Mouse (Mus musculus) E14TG2a.4 (cell line): ENCODE measurements around the gene Gdpd1.

ENCODE experiments used
- CTCF ChIP-seq: conservative IDR thresholded peaks from 2 replicates; pipeline ENCODE4 v1.5.1; 2014; ENCODE audit warnings: low read length
- POU5F1 ChIP-seq: IDR thresholded peaks from 2 replicates; pipeline ENCODE4 v1.6.1; 2014; ENCODE audit warnings: low read length, borderline replicate concordance

DNA sequence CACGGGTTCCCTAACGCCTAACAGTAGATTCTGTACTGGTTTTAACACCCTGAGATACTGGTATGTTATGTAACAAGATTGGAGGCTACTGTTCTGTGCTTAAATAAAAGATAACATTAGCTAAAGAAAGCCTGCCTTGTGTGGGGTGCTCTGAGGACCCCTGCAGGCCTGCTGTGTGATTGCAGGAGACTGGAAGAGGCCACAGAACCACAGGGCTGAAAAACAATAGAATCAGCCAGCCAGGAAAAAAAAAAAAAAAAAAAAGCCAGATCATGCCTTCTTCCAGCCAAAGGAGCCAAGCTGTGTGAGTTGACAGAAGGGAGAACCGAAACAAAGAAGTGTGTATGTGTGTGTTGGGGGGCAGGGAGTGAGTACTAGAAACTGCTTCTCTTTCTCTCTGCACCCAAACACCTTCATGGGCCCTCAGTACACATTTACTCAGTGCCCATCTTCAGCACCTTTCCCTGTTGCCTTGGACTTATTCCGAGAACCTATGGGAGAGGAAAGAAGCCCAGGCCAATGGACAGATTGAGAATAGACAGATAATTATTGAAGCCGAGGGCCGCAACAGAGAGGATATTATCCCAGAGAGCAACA is 78.1 kb downstream of the Gdpd1 start:
- peak; percentile 64 for TF ChIP-seq CTCF
- TF ChIP-seq POU5F1, result no peak
